Mouse (Mus musculus) testis, adult 2 months (tissue): Measurements from ENCODE around the gene Trappc2. TPM values are rescaled to one million over a fixed set of nuclear protein-coding genes. Genes with fewer than 3 reads are reported as not detected.
A peak's percentile ranks its signal among the peaks of the same experiment; 100 is the strongest.

Source experiments
- H3K27ac ChIP-seq: fragments of 200-500 bp; 2 replicates; pipeline ENCODE4 v1.5.1; 2012; ENCODE audit warnings: low read depth, low read length; ENCODE audit not compliant: control insufficient read depth, insufficient read depth
- H3K27me3 ChIP-seq: fragments of 200-500 bp; 2 replicates; pipeline ENCODE4 v1.6.1; 2012; ENCODE audit warnings: mild to moderate bottlenecking, low read length, moderate library complexity; ENCODE audit not compliant: control insufficient read depth, insufficient read depth
- H3K36me3 ChIP-seq: fragments of 200-500 bp; 2 replicates; pipeline ENCODE4 v1.6.1; 2012; ENCODE audit warnings: mild to moderate bottlenecking, low read length; ENCODE audit not compliant: control insufficient read depth, insufficient read depth
- H3K4me1 ChIP-seq: fragments of 200-500 bp; 2 replicates; pipeline ENCODE4 v1.6.1; 2012; ENCODE audit warnings: low read length; ENCODE audit not compliant: control insufficient read depth, insufficient read depth
- H3K4me3 ChIP-seq: fragments of 200-500 bp; 2 replicates; pipeline ENCODE4 v1.5.1; 2012; ENCODE audit warnings: low read depth, mild to moderate bottlenecking, low read length, moderate library complexity, mixed read lengths; ENCODE audit not compliant: control insufficient read depth
- CTCF ChIP-seq: fragments of 200-500 bp; IDR thresholded peaks from 2 replicates; pipeline ENCODE4 v1.5.1; 2012; ENCODE audit warnings: low read depth, mild to moderate bottlenecking, inconsistent platforms, low read length, moderate library complexity; ENCODE audit not compliant: control insufficient read depth, insufficient read depth, insufficient replicate concordance
- POLR2A ChIP-seq: fragments of 200-500 bp; IDR thresholded peaks from 2 replicates; pipeline ENCODE4 v1.6.1; 2012; ENCODE audit warnings: low read depth, mild to moderate bottlenecking, inconsistent platforms, low read length, moderate library complexity; ENCODE audit not compliant: control insufficient read depth
- polyA plus RNA-seq: library from polyadenylated mRNA; depleted of rRNA; stranded (reverse); fragments of >200 nt; gene quantifications from 2 replicates; pipeline ENCODE4 v1.2.3, GENCODE M21; 2012

The Trappc2 gene
- polyA plus RNA-seq, 1 experiment, result 1.9 TPM

DNA sequence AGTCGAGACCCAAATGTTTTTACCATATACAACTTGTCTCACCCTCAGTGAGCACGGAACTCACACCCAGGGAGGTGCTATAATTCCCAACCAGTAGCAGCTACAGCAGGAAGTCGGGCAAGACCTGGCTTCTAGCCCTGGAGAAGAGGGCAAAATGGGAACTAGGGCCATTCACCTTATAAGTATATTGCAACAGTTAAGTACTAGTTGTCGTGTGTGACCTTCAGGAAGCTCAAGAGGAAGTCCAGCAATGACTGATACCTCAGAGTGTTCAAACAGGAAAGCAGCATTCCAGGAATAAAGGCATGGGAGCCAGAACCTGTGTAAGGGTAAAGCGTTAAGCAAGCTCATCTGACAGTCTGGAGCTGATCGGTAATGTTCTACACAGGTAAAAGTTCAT lies 13.2 kb downstream of the Trappc2 start:
- H3K27me3 ChIP-seq, result no peaks in the 10 kb centered on the region
- TF ChIP-seq CTCF (no peak), POLR2A (no peak)
- no peak overlapping the region for H3K4me3 ChIP-seq
- no peaks in the 10 kb centered on the region for H3K4me1 ChIP-seq
- H3K36me3 ChIP-seq, result no peaks in the 10 kb centered on the region
- no peak overlapping the region for H3K27ac ChIP-seq

DNA sequence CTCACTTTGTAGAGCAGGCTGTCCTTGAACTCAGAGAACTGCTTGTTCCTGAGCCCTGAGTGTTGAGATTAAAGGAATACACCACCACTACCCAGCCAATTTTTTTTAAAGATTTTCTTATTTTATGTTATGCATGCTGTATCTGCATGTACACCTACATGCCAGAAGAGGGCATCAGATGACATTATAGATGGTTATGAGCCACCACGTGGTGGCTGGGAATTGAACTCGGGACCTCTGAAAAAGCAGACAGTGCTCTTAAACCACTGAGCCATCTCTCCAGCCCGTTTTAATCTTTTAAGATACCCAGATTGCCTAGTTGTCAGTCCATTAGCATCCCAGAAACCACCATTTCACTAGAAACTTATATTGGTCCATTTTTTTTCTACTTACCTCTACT lies 14.0 kb downstream of the Trappc2 start:
- TF ChIP-seq POLR2A, result no peak
- TF ChIP-seq CTCF, result no peak
- Histone ChIP-seq H3K4me3 (no peak overlapping the region), H3K4me1 (no peaks in the 10 kb centered on the region), H3K27me3 (no peaks in the 10 kb centered on the region), H3K36me3 (no peaks in the 10 kb centered on the region), H3K27ac (no peak overlapping the region)

DNA sequence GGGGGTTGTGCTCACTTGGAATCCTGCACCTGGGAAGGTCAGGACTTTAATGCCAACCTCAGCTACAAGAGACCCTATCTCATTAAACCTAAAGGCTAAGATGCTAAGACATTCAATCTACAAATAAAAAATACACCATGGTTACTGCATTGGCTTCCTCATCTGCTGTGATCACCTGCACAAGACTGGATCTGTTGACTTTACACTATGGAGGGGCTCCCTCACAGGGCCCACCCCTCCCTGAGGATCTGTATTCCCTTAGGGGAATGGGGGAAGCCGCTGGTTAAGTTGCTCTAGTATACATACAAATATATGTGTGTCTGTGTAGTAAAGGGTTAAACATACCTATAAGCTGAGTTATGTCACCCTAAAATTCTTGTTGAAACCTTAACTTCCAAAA lies 15.2 kb downstream of the Trappc2 start:
- H3K27ac ChIP-seq, result no peak overlapping the region
- H3K27me3 ChIP-seq, result no peaks in the 10 kb centered on the region
- H3K36me3 ChIP-seq, result no peaks in the 10 kb centered on the region
- TF ChIP-seq POLR2A (no peak), CTCF (no peak)
- H3K4me1 ChIP-seq, result no peaks in the 10 kb centered on the region
- H3K4me3 ChIP-seq, result no peak overlapping the region

DNA sequence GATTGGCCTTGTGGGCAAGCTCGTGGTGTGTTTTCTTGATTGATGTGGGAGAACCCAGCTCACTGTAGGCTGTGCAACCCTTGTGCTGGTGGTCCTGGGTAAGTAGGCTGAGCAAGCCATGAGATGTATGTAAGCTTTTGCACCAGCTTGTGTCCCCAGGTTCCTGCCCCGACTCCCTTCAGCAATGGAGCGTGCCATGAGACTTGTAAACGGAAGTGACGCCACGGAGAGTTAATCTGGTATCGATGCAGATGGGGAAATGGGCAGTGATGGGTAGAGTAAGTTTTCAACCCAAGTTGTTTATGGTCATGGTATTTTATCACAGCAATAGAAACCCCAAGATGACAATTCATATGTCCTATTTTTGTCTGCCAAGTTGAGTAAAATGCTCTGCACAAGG lies 27.9 kb downstream of the Trappc2 start:
- no peak overlapping the region for H3K4me3 ChIP-seq
- no peaks in the 10 kb centered on the region for H3K27me3 ChIP-seq
- no peaks in the 10 kb centered on the region for H3K4me1 ChIP-seq
- no peak overlapping the region for H3K27ac ChIP-seq
- no peaks in the 10 kb centered on the region for H3K36me3 ChIP-seq
- TF ChIP-seq POLR2A (no peak), CTCF (no peak)

DNA sequence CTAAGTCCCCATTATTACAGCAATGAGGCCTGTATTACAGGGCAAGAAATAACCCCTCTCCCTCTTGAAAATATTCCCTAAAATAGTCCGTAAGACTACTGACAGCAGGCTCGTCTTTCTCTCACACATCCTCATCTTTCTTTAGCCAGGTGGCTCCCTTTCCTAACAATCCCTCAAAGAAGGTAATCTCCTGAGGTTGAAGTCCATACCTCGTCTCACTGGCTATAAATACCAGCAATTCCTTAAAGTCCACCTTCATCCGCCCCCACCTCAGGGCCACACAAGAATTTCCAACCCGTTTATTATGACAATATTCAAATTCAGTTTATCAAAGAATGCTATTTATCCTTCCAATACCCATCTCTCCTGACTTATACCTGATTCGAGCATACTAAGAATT lies 32.2 kb downstream of the Trappc2 start:
- Histone ChIP-seq H3K27ac (no peak overlapping the region), H3K4me1 (no peaks in the 10 kb centered on the region), H3K27me3 (no peaks in the 10 kb centered on the region), H3K36me3 (no peaks in the 10 kb centered on the region), H3K4me3 (no peak overlapping the region)
- TF ChIP-seq CTCF (no peak), POLR2A (no peak)

DNA sequence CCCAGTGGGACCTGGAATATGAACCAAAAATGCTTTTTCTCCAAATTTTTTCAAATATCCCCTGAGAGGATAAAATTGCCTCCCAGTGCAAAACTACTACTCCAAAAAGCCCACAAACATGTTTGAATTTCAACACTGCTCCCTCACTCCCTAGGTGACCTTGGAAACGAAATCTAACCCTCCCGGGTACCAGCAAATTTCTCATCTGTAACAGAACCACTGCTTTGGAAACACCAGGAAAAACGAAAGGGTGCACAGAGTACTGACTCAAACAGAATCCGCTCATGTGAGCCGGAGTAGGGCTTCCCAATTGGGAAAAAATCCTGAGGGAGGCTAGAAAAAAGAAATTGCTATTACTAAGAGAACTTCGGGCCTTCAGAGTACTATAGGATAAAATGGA lies 37.0 kb downstream of the Trappc2 start:
- no peaks in the 10 kb centered on the region for H3K36me3 ChIP-seq
- no peaks in the 10 kb centered on the region for H3K4me1 ChIP-seq
- H3K4me3 ChIP-seq, result no peak overlapping the region
- no peak for TF ChIP-seq CTCF
- TF ChIP-seq POLR2A, result no peak
- H3K27ac ChIP-seq, result no peak overlapping the region
- no peaks in the 10 kb centered on the region for H3K27me3 ChIP-seq

DNA sequence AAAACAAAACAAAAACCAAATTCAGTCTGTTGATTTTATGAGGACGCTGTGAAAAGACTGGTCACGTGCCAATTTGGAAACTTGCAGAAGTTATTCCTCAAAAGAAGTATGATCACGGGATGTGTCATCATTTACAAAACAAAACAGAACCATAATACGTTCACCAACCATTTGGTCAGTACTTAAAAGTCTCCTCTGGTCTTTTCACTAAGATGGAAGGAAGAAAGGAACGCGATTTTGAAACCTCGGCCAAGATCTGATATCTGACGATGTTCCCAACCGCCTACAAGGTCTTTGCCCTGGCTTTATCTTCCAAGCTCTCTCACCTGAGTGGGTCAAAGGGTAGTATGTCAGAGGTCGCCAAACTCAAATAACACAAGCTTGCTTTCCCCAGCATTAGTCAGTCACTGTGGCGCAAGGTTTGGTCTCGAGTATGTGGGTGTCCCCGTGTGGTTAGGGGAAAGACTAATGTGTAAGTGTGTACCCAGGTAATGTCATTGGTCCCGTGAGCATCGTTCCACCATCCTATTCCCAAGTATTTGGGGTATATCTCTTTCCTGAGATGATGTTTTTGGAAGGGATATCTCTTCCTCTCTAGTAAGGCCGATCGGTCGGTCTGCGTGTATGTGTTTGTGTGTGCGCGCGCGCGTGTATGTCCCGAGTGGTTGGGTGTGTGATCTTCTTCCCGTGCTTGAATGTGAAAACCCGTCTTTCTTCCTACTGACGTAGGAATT lies 38.4 kb downstream of the Trappc2 start:
- no peaks in the 10 kb centered on the region for H3K27me3 ChIP-seq

More for the DNA sequence above, 38.4 kb downstream of the Trappc2 start:
- no peak for TF ChIP-seq POLR2A
- TF ChIP-seq CTCF, result no peak
- Histone ChIP-seq H3K4me3 (peak overlapping the region; percentile 91), H3K4me1 (no peaks in the 10 kb centered on the region; the same call in 1 of the 2 replicates), H3K27ac (peak overlapping the region; percentile 79), H3K36me3 (no peaks in the 10 kb centered on the region)
